In genomic region chr5:34636481-34637287, GRCm38 (mm10) we compare ENCODE assay signal across 8 mouse cellular contexts. TPM values are rescaled to one million over a fixed set of nuclear protein-coding genes. Genes with fewer than 3 reads are reported as not detected.
DNase-seq lines count a peak whose midpoint lies in the region; ATAC-seq and TF ChIP-seq lines count a peak whose summit lies in the region.

Gene Mfsd10 (minus strand): TSS chr5:34637212.

- WGBS in hindbrain, postnatal 0 days: under 1% methylated on average over 43 of the region's 48 CpGs

- peak within 1 kb of the TSS; percentile 66 for H3K9ac ChIP-seq in hindbrain, postnatal 0 days (replicated peaks; ENCODE audit: low read length)

- peak within 1 kb of the TSS; percentile 87 for H3K4me3 ChIP-seq in gastrocnemius, adult 2 months
- H3K4me3 ChIP-seq in hindbrain, postnatal 0 days (ENCODE audit: low read length): peak within 1 kb of the TSS; percentile 55
- H3K4me3 ChIP-seq in megakaryocyte, embryonic 14.5 days (replicated peaks): peak within 1 kb of the TSS; percentile 97

- no peaks in the 10 kb centered on the region for H3K4me1 ChIP-seq in hindbrain, postnatal 0 days (ENCODE audit: insufficient read depth, low read length)
- peaks cover 55% of the 10 kb centered on the region for H3K4me1 ChIP-seq in megakaryocyte, embryonic 14.5 days

- H3K27me3 ChIP-seq in hindbrain, postnatal 0 days (ENCODE audit: insufficient read depth, low read length): no peaks in the 10 kb centered on the region
- no peaks in the 10 kb centered on the region for H3K27me3 ChIP-seq in megakaryocyte, embryonic 14.5 days (replicated peaks)

- H3K27ac ChIP-seq in gastrocnemius, adult 2 months: peak within 1 kb of the TSS; percentile 87
- peak within 1 kb of the TSS; percentile 87 for H3K27ac ChIP-seq in hindbrain, postnatal 0 days

- DNase-seq in ZHBTc4 (ENCODE audit: low read depth, low spot score): peak; percentile 96
- DNase-seq in gastrocnemius, adult 2 months: peak; percentile 85
- DNase-seq in hindbrain, postnatal 0 days (ENCODE audit: low spot score): peak; percentile 90
- peak; percentile 56 to 83 for DNase-seq in left cerebral cortex, adult 8-10 months (ENCODE audit: low spot score in 2 of 2)
- DNase-seq in right cerebral cortex, postnatal 14 days: peak; percentile 80
- DNase-seq in urinary bladder, postnatal 36 days (ENCODE audit: low spot score in 2 of 2): peak; percentile 65 to 83

- ATAC-seq in common myeloid progenitor, adult 5-6 weeks (replicated peaks; ENCODE audit: low read depth, poor library complexity, severe bottlenecking): peak; percentile 77
- ATAC-seq in hindbrain, postnatal 0 days: peak; percentile 90

- H3K4me2 ChIP-seq in hindbrain, postnatal 0 days (ENCODE audit: low read depth, low read length): peak within 1 kb of the TSS; percentile 61

- intact Hi-C loops in gastrocnemius, adult 2 months (cut with DNase I): loop anchor here (2.0 kb wide), 1 partner anchor 118 kb away; no protein-coding TSS in a partner anchor

- TF ChIP-seq CTCF in gastrocnemius, adult 2 months (IDR thresholded peaks at IDR 0.05): peak; percentile 55
- peak; percentile 50 for TF ChIP-seq CTCF in hindbrain, postnatal 0 days (IDR thresholded peaks at IDR 0.05; ENCODE audit: low read depth)

- no peaks in the 10 kb centered on the region for H3K9me3 ChIP-seq in hindbrain, postnatal 0 days (ENCODE audit: low read length)
- H3K9me3 ChIP-seq in megakaryocyte, embryonic 14.5 days: no peaks in the 10 kb centered on the region

- H3K36me3 ChIP-seq in hindbrain, postnatal 0 days (ENCODE audit: insufficient read depth, low read length): peaks cover 51% of the 10 kb centered on the region
- H3K36me3 ChIP-seq in megakaryocyte, embryonic 14.5 days (replicated peaks; ENCODE audit: low read length): peaks cover 83% of the 10 kb centered on the region

RNA-seq across cellular contexts. Expression of gene Mfsd10, which starts in this region (rescaled TPM):
- 81.7 and 82.5 TPM in 2 replicates for total RNA-seq in common myeloid progenitor, adult 5-6 weeks (2017)
- 1 to 10 TPM; 4.2 to 6.4 TPM for total RNA-seq in gastrocnemius, adult 2 months (2021)
- total RNA-seq in hindbrain, postnatal 0 days (2014; rRNA removed): 95.0 and 109 TPM in 2 replicates
- polyA plus RNA-seq in hindbrain, postnatal 0 days (2015; fragmentation: Nextera tagmentation; extraction: Ambion mirVana): 72.0 and 92.0 TPM in 2 replicates
- 10 to 100 TPM; 38.7 to 55.0 (median 47.0) TPM for total RNA-seq in left cerebral cortex, adult 8-10 months (2022)
- 199 and 972 TPM in 2 replicates for polyA plus RNA-seq in megakaryocyte, embryonic 14.5 days (2012; ENCODE audit: insufficient read depth, low replicate concordance)

Comparison
In these comparisons a context has a peak if more than half of its experiments do, and no peak if none do; other contexts are left out.
1. Peak in every context shown above with its lines: DNase-seq, ATAC-seq, H3K4me3 ChIP-seq and H3K27ac ChIP-seq.
2. RNA of gene Mfsd10 (total RNA-seq): 95.0 to 109 TPM in hindbrain, postnatal 0 days, 81.7 to 82.5 TPM in common myeloid progenitor, adult 5-6 weeks and 38.7 to 55.0 TPM in left cerebral cortex, adult 8-10 months; 4.2 to 6.4 TPM in gastrocnemius, adult 2 months; every median in the first group is over 4 times any median in the second.